Mouse (Mus musculus) cerebellum, adult 18-20 months (tissue): ENCODE results near the gene Rapgef3.

Source experiments
- DNase-seq, 2 experiments: peaks; one replicate each; pipeline ENCODE4 v3.0.0; 2021

The Rapgef3 gene

GRCm38 (mm10) chr15:97767280-97768186 lies at the start of gene Rapgef3:
Gene Rapgef3 (minus strand): TSS chr15:97767972.
- DNase-seq: peak; percentile 56 to 62

- DNase-seq: no peak
Observed at GRCm38 (mm10) chr15:97816199-97816994, 48.6 kb upstream of the Rapgef3 start.

DNA sequence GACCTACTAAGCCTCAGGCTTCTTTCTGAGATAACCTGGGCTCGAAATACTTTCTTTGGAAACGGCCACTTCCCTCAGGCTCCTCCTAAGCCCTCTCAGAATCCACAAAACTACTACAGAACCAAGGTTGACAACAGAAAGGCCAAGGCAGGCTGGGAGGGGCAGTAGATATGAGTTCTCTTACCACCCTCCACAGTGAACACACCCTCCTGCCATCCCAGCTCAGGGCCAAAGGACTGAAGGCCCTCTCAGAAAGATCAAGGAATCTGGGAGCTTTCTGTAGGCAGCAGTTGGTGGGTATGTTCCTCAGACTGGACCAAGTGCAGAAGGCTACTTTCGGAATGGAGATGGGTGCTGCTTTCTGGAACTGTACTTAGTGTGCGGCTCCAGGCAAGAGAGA lies 47.5 kb upstream of the Rapgef3 start:
- no peak for DNase-seq

GRCm38 (mm10) chr15:97814703-97815102 lies 46.9 kb upstream of the Rapgef3 start:
- DNase-seq: no peak

- peak; percentile 86 to 88 for DNase-seq
Observed at GRCm38 (mm10) chr15:97813452-97814204, 45.9 kb upstream of the Rapgef3 start.

- DNase-seq: no peak
Observed at GRCm38 (mm10) chr15:97812875-97813274, 45.1 kb upstream of the Rapgef3 start.

DNA sequence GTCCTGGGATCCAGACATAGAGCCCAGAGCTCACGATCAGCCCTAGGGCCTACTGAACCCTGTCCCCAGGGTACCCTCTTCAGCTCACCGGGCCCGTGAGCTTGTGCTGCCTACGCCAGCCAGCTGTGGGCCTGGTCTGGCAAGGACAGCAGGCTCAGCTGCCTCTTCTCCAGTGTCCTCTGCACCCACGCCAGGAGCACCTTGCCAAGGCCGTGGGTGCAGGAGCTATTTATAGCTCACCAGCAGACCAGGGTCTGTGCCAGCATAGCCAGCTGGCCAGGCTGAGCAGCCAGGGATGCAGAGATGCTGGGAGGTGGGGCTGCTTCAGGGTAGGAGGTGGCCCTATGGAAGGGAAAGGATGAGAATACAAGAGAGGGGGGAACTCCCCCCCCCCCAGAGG lies 44.4 kb upstream of the Rapgef3 start:
- peak; percentile 82 to 84 for DNase-seq

- DNase-seq: no peak
Observed at GRCm38 (mm10) chr15:97811307-97811706, 43.5 kb upstream of the Rapgef3 start.

DNA sequence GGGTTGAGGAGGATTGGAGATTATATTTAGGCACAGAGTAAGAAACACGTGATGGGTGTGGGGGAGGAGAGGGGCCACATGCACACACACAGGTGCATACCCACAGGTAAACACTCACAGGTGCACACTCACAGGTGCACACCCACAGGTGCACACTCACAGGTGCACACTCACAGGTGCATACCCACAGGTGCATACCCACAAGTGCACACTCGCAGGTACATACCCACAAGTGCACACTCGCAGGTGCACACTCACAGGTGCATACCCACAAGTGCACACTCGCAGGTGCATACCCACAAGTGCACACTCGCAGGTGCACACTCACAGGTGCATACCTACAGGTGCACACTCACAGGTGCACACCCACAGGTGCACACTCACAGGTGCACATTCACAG lies 42.6 kb upstream of the Rapgef3 start:
- DNase-seq: no peak

DNA sequence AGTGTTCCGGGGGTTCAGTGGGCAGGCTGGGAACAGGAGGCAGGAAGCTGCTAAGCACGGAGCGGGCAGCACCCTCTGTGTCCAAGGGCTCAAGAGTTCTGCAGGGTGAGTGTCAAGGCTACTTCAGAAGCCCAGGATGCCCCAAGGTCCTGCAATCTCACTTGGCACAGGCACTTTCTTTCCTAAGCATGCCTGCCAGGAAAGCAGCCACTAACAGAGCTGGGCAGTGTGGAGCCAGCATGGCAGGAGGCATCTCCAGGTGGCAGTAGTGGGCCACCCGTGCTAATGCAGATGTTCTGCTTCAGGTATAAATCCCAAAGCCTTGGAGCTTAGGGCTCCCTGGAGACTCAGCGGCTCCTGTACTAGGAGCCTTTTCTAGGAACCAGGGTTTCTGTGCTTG lies 42.2 kb upstream of the Rapgef3 start:
- no peak for DNase-seq

DNA sequence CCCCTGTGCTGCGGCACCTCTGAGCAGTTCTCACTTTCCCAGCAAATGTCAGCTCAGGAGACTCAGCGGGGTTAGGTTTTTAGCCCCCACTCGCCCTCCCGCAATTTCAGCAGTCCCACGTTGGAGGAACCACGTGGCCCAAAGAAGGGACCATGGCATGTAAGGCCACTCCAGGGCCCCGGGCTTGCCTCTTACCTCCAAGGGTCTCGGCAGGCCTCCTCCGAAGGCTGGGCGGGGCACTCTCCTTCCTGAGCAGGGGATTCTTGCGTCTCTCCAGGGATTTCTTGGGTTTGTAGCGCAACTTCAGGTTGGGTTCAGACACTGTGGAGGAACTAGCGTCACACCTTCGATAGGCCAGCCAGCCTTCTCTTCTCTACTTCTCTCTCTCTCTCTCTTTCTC lies 41.4 kb upstream of the Rapgef3 start:
- no peak for DNase-seq

GRCm38 (mm10) chr15:97808532-97808931 lies 40.8 kb upstream of the Rapgef3 start:
- no peak for DNase-seq

- DNase-seq: no peak
Observed at GRCm38 (mm10) chr15:97807867-97808266, 40.1 kb upstream of the Rapgef3 start.

GRCm38 (mm10) chr15:97802575-97802974 lies 34.8 kb upstream of the Rapgef3 start:
- no peak for DNase-seq

DNA sequence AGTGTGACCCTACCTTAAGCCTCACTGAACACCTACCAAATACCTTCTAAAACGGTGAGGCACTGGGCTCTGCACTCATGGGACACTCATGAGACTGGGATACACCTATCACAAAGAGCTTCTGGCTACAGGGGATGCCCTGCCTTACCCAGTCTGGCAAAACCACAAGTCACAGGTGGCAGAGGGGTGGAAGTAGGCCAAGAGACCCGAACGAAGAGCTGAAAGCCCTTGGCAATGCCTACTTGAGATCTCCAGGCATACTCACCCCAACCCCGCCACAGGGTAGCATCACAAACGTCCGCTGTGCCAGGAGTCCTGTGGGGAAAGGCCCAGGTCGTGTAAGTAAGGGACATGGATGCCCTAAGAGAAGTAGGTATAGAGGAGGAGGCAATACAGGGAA lies 34.0 kb upstream of the Rapgef3 start:
- no peak for DNase-seq

DNA sequence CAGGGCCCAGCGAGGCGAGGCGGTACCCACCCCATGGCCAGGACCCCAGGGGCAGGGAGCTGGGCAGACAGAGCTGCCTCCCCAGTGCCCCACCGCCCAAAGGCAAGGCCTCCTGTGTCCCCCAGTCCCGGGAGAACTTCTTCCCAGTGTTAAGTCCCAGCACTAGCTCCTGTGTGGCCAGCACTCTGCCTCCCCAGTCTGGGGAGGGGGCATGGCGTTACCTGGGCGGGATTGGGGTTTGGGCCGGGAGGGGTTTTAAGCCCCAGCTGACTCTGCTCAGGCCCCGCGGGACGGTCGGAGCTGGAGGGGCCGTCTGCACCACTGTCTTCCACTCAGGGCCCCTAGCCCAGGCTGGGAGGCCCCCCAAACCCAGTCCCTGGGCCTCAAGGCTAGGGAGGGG lies 33.1 kb upstream of the Rapgef3 start:
- DNase-seq: no peak

DNA sequence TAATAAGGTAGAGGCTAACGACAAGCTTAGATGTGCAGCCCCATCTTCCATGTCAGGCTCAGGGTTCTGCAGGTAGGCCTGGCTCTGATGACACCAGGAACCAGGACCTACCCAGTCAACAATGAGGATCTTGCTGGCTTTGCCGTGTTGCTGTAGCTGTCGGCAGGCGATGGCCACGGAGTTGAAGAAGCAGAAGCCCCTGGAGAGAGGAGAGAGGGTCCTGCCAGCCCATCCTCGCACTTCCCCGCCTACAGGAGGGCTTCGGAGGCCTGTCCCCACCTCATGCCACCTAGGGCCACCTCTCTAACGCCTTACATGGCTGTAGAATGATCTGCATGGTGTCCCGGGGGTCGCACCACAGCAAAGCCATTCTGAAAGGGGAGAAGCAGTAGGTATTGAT lies 31.7 kb upstream of the Rapgef3 start:
- no peak for DNase-seq

- DNase-seq: no peak
Observed at GRCm38 (mm10) chr15:97798134-97798533, 30.4 kb upstream of the Rapgef3 start.

DNA sequence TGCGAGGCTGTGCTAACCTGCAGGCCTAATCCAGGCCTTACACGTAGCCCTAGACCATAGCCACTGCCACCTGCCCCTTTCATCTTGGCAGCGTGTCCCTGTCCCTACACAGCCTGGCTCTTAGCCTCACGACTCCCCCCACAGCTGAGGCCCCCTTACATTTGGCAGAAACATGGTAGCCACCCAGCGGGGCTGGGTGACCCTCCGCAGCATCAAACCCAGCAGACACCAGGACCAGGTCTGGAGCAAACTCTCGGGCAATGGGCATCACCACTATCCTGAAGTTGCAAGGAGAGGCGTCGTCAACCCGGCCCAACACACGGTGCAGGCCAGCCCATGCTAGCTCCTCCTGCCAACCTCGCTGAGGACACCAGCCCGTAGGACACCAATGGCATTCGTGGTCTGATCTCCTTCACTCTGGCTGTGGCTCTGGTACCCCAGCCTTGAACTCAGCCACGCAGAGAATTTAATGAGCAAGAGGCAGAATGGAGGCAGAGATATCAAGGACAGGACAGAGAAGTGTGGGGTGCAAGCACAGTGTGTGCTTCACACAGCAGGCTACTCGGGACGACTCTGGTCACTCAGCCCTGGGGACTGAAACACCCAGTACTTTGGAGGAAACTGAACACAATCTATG lies 29.0 kb upstream of the Rapgef3 start:
- no peak for DNase-seq

DNA sequence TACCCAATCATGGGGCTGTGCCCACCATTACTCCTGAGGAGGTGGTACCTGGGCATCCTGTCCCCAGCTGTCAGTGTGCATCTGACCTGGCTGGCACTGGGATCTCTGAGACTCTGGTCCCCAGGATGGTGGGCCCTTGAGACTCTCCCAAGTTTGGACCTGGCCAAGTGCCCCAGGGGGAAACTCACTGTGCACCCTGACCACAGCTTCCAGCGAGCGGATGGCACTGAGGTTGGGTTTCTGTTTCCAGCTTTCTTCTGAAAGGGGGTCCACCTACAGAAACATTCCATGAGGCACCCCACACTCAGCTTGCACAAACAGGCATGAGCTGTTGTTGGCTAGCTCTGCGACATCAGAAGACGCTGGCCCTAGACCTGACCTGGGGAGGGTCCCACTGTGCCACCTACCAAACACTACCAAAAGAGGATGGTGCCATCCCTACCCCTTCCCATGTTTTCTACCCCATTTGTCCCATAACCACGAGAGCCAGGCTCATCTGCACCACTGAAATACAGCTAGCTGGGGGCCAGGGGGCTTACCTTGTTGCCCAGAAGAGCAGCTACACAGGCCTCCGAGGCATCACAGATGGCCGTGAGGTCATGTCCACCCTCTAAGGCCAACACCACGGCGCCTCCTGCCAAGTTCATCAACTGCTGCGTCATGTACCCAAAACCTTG lies 27.9 kb upstream of the Rapgef3 start:
- no peak for DNase-seq

GRCm38 (mm10) chr15:97794268-97794667 lies 26.5 kb upstream of the Rapgef3 start:
- no peak for DNase-seq
